Mouse (Mus musculus): Measurements from ENCODE around the gene Dctn2.

- no peak for TF ChIP-seq CTCF (IDR thresholded peaks at IDR 0.05; ENCODE audit: borderline replicate concordance, control insufficient read depth, extremely low read depth, insufficient read depth, low read length, poor library complexity)
- TF ChIP-seq POLR2A (IDR thresholded peaks at IDR 0.05; ENCODE audit: control insufficient read depth, extremely low read depth, insufficient read depth, low read length, poor library complexity): no peak
Observed at GRCm38 (mm10) chr10:127272371-127272770, 6.2 kb downstream of the Dctn2 start.

Data from thymus, adult 2 months (tissue).